Mouse (Mus musculus) midbrain, embryonic 14.5 days (tissue): ENCODE measurements around the gene Ptprr. TPM values are rescaled to one million over a fixed set of nuclear protein-coding genes. Genes with fewer than 3 reads are reported as not detected.

ENCODE experiments used
- ATAC-seq: fragments of 200-750 bp; cut with Nextera tagmentation; 2 replicates; pipeline ENCODE4 v1.8.0; 2017; ENCODE audit warnings: moderate number of reproducible peaks, moderate library complexity; ENCODE audit not compliant: low FRiP score, low TSS enrichment
- DNase-seq: peaks from one replicate; pipeline ENCODE4 v3.0.0-alpha.2; 2015
- H3K27ac ChIP-seq: fragments of 300-500 bp; sonication (generic); replicated peaks from 2 replicates; pipeline ENCODE4 v1.5.1; 2014; ENCODE audit warnings: mild to moderate bottlenecking, low read depth, low read length, moderate library complexity
- H3K27me3 ChIP-seq: fragments of 300-500 bp; sonication (generic); 2 replicates; pipeline ENCODE4 v1.6.1; 2014; ENCODE audit warnings: low read length, control low read depth, mixed read lengths; ENCODE audit not compliant: control insufficient read depth, insufficient read depth
- H3K36me3 ChIP-seq: fragments of 300-500 bp; sonication (generic); 2 replicates; pipeline ENCODE4 v1.6.1; 2014; ENCODE audit warnings: low read length, control low read depth; ENCODE audit not compliant: control insufficient read depth, insufficient read depth
- H3K4me1 ChIP-seq: fragments of 300-500 bp; sonication (generic); 2 replicates; pipeline ENCODE4 v1.6.1; 2014; ENCODE audit warnings: mild to moderate bottlenecking, antibody characterized with exemption, low read length, control low read depth; ENCODE audit not compliant: control insufficient read depth, insufficient read depth
- H3K4me2 ChIP-seq: fragments of 300-500 bp; sonication (generic); 2 replicates; pipeline ENCODE4 v1.6.1; 2014; ENCODE audit warnings: mild to moderate bottlenecking, low read length, moderate library complexity
- H3K4me3 ChIP-seq: fragments of 300-500 bp; sonication (generic); replicated peaks from 2 replicates; pipeline ENCODE4 v1.5.1; 2014; ENCODE audit warnings: low read depth, low read length
- H3K9ac ChIP-seq: fragments of 300-500 bp; sonication (generic); replicated peaks from 2 replicates; pipeline ENCODE4 v1.6.1; 2014; ENCODE audit warnings: mild to moderate bottlenecking, low read length, moderate library complexity
- H3K9me3 ChIP-seq: fragments of 300-500 bp; sonication (generic); 2 replicates; pipeline ENCODE4 v1.6.1; 2016; ENCODE audit warnings: low read length, control low read depth, mixed read lengths; ENCODE audit not compliant: control insufficient read depth
- WGBS: fragments of 180-500 bp; shearing (Covaris S2); extraction: QIAGEN DNeasy Blood & Tissue Kit; methylation state at CpG from one replicate; pipeline ENCODE4 v1.1.7; 2014; 5-methylcytosine and 5-hydroxymethylcytosine counted together
- polyA plus RNA-seq: library from polyadenylated mRNA; unstranded; fragments of >200 nt; fragmentation: Nextera tagmentation; extraction: Ambion mirVana; gene quantifications from 2 replicates; pipeline ENCODE4 v1.2.1, GENCODE M21; 2014

Ptprr gene
- polyA plus RNA-seq, 1 experiment from 2014 or later = 17.7 TPM

GRCm38 (mm10) chr10:116194409-116194808, 176.4 kb downstream of the Ptprr start:
- DNase-seq = no peak
- WGBS = 46% methylated on average over 8 of the region's 8 CpGs
- H3K4me2 ChIP-seq = no peak overlapping the region
- no peak overlapping the region for H3K4me3 ChIP-seq
- no peaks in the 10 kb centered on the region for H3K36me3 ChIP-seq
- H3K9me3 ChIP-seq = no peaks in the 10 kb centered on the region
- H3K4me1 ChIP-seq = no peaks in the 10 kb centered on the region
- ATAC-seq = no peak
- H3K9ac ChIP-seq = no peak overlapping the region
- no peaks in the 10 kb centered on the region for H3K27me3 ChIP-seq
- no peak overlapping the region for H3K27ac ChIP-seq

DNA sequence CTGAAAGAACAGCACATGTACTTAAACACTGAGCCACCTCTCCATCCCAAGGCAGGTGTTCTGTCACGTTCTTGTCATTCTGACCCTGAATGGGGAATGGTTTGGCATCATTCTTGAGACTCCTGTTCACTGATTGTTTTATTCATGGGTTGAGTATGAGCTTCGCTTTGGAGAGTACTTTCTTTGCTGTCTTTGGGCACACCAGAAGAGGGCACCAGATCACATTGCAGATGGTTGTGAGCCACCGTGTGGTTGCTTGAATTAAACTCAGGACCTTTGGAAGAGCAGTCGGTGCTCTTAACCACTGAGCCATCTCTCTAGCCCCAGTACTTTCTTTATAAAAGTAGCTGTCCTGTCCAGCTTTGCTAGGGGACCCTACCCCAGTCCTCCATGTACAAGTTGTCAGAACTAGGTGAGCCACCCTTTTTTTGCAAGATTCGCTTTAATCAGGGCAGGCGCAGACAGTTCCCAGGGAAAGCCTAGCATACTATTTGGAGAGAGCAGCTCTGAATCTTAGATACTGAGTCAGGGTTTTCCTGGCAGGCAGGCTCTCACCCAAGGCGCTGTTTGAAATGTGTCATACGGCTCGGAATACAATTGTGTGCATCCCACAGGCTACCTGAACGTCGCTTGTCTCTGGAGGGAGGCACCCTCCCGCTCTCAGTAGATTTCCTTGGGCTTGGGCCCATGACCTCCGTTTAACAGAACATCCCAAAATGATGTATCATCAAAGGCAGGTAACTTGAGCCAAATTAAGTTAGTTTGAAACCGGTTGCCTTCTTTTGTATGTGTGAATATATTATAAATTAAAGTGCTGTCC, 178.8 kb downstream of the Ptprr start:
- Histone ChIP-seq H3K9ac (no peak overlapping the region), H3K9me3 (no peaks in the 10 kb centered on the region), H3K4me3 (no peak overlapping the region), H3K4me1 (no peaks in the 10 kb centered on the region), H3K4me2 (peak overlapping the region; percentile 38), H3K27ac (no peak overlapping the region), H3K27me3 (no peaks in the 10 kb centered on the region), H3K36me3 (no peaks in the 10 kb centered on the region)
- 17% methylated on average over 14 of the region's 14 CpGs for WGBS
- DNase-seq (peak; percentile 46), ATAC-seq (no peak)

DNA sequence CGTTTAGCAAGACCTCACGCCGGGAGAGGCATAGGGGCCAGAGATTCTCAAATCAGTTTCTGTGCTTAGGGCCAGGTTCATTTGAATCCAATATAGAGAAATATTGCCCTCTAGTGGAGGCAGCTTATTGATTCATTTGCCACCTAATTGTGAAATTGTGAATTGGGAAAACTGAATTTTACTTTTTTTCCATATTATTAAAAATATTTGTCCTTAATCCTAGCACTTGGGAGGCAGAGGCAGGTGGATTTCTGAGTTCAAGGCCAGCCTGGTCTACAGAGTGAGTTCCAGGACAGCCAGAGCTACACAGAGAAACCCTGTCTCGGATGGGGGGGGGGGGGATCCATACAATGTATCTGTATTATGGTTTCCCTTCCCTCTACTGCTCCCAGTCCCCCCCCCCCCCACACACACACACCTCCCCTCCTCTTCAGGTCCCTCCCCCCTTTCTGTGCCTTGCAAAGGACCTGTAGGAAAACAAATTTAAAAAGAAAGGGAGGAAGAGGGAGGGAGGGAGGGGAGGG, 179.5 kb downstream of the Ptprr start:
- Histone ChIP-seq H3K9ac (no peak overlapping the region), H3K27me3 (no peaks in the 10 kb centered on the region), H3K36me3 (no peaks in the 10 kb centered on the region), H3K4me3 (no peak overlapping the region), H3K4me1 (no peaks in the 10 kb centered on the region), H3K27ac (no peak overlapping the region), H3K9me3 (no peaks in the 10 kb centered on the region), H3K4me2 (peak overlapping the region; percentile 38)
- WGBS = 11% methylated on average over 4 of the region's 4 CpGs
- no peak for ATAC-seq
- DNase-seq = peak; percentile 93

DNA sequence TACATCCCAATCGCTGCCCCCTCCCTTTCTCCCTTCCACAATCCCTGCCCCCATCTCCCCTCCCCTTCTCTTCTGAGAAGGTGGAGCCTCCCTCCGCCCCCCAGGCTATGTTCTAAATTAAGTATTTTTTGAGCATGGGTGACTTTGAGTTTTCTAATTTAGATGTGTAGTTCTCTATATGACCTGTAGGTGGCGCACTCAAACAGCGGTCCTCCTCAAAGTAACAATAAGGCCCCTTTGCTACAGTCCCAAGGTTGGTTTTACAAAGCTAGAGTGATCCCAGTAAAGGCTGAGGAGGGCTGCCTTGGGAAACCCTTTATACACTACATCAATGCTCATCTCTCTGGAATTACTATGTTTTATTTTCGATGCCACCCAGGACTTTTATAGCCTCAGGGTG, 181.0 kb downstream of the Ptprr start:
- H3K27me3 ChIP-seq = no peaks in the 10 kb centered on the region
- no peak overlapping the region for H3K9ac ChIP-seq
- ATAC-seq (no peak), DNase-seq (peak; percentile 69)
- 24% methylated on average over 5 of the region's 5 CpGs for WGBS
- no peak overlapping the region for H3K27ac ChIP-seq
- H3K9me3 ChIP-seq = no peaks in the 10 kb centered on the region
- no peak overlapping the region for H3K4me2 ChIP-seq
- no peaks in the 10 kb centered on the region for H3K4me1 ChIP-seq
- H3K4me3 ChIP-seq = no peak overlapping the region
- no peaks in the 10 kb centered on the region for H3K36me3 ChIP-seq

DNA sequence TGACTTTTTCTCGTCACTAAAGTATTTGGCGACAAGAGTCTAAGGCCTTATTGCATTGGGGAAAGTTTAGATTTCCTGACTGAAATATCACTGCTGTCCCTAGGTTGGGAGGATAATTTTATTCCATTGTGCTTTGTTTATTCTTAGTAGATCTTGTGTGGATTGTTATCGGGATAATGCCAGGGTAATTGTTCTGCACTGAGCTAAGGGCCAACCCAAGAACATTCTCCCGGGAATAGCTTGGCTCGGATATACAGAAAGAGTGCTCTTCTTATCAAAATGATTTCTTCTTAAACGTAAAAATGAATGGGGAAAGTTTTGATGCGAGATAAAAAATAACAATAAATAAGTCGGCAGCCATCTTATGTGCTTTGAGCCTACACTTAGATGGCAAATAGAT, 183.5 kb downstream of the Ptprr start:
- Histone ChIP-seq H3K36me3 (no peaks in the 10 kb centered on the region), H3K9ac (no peak overlapping the region), H3K4me2 (no peak overlapping the region), H3K27me3 (no peaks in the 10 kb centered on the region), H3K4me3 (no peak overlapping the region), H3K9me3 (no peaks in the 10 kb centered on the region), H3K4me1 (no peaks in the 10 kb centered on the region), H3K27ac (no peak overlapping the region)
- WGBS = 92% methylated on average over 8 of the region's 8 CpGs
- no peak for DNase-seq
- no peak for ATAC-seq

GRCm38 (mm10) chr10:116205580-116206358, 187.8 kb downstream of the Ptprr start:
- no peak overlapping the region for H3K4me3 ChIP-seq
- H3K27me3 ChIP-seq = no peaks in the 10 kb centered on the region
- H3K9me3 ChIP-seq = no peaks in the 10 kb centered on the region
- no peaks in the 10 kb centered on the region for H3K36me3 ChIP-seq
- DNase-seq (no peak), ATAC-seq (no peak)
- H3K4me1 ChIP-seq = no peaks in the 10 kb centered on the region
- 75% methylated on average over 15 of the region's 15 CpGs for WGBS
- H3K4me2 ChIP-seq = no peak overlapping the region
- no peak overlapping the region for H3K9ac ChIP-seq
- no peak overlapping the region for H3K27ac ChIP-seq

DNA sequence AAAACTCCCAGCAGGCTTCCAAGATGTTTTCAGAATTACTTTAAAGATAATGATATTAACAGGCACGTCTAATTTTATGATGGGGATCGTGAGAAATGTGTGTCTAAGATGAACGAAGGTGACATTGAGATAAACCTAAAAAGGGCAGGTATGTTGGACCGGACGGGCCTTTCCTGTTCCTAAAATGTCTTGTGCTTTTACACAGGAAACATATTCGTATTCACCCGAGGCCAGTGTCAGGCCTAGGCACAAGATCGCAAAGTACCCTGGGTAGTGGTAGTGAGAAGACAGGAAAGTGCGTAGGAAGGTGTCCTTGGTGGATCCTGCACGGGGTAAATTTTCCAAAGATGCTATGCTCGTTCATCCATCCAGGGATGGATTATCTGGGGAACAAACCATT, 188.4 kb downstream of the Ptprr start:
- H3K4me2 ChIP-seq = no peak overlapping the region
- DNase-seq (no peak), ATAC-seq (no peak)
- H3K4me1 ChIP-seq = no peaks in the 10 kb centered on the region
- H3K4me3 ChIP-seq = no peak overlapping the region
- no peak overlapping the region for H3K9ac ChIP-seq
- 88% methylated on average over 11 of the region's 11 CpGs for WGBS
- H3K36me3 ChIP-seq = no peaks in the 10 kb centered on the region
- no peak overlapping the region for H3K27ac ChIP-seq
- H3K9me3 ChIP-seq = no peaks in the 10 kb centered on the region
- H3K27me3 ChIP-seq = no peaks in the 10 kb centered on the region

DNA sequence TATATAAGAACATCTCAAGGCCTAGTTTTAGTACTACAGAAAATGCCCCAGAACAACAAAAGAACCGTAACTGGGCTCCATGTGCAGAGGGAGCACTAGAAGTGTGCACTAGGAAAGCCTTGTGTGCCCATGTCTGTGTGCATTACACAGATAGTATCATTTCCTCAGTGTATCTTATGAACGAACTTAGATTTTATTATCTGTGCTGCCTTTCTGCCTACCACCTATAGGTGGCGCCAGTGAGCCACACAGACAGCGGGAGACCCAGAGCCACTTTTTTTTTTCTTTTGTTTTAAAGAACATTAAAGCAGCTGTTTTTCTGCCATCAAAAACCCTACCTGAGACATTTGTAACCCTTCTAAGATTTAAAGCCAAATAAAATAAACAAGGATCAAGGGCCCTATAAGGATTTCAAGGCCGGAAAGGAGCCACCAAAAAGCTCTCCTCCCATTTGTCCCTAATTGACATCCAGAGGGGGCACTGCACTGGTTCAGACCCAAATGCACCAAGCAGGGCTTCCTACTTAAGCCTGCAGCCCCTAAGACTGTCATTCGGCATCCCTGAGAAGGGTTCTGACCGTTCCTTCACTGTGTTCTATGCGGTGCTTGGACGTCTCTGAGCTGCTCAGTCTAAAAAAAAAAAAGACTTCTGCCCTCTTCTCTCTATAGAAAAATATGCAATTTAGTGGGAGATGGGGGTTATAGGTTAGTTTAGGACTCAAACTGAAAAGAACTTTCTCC, 190.1 kb downstream of the Ptprr start:
- 18% methylated on average over 9 of the region's 9 CpGs for WGBS
- Histone ChIP-seq H3K9ac (0 out of 2 replicates have a peak overlapping the region, but pooled peaks have one; percentile 31), H3K4me2 (peak overlapping the region; percentile 37; the same call in 1 of the 2 replicates), H3K4me3 (no peak overlapping the region), H3K27ac (no peak overlapping the region), H3K4me1 (no peaks in the 10 kb centered on the region), H3K36me3 (no peaks in the 10 kb centered on the region), H3K27me3 (no peaks in the 10 kb centered on the region), H3K9me3 (no peaks in the 10 kb centered on the region)
- ATAC-seq (no peak), DNase-seq (peak; percentile 82)
